Mouse (Mus musculus) ovary, postnatal 14 days (tissue): ENCODE results near the gene Plekha4.
"Not testable (repeated sequence)": the region's sequence is repeated elsewhere in the genome, so short reads cannot be mapped to it uniquely, and the experiment has no call there.

Experiments used
- DNase-seq: peaks from one replicate; pipeline ENCODE4 v3.0.0; 2022; ENCODE audit warnings: low spot score

Plekha4 gene

DNA sequence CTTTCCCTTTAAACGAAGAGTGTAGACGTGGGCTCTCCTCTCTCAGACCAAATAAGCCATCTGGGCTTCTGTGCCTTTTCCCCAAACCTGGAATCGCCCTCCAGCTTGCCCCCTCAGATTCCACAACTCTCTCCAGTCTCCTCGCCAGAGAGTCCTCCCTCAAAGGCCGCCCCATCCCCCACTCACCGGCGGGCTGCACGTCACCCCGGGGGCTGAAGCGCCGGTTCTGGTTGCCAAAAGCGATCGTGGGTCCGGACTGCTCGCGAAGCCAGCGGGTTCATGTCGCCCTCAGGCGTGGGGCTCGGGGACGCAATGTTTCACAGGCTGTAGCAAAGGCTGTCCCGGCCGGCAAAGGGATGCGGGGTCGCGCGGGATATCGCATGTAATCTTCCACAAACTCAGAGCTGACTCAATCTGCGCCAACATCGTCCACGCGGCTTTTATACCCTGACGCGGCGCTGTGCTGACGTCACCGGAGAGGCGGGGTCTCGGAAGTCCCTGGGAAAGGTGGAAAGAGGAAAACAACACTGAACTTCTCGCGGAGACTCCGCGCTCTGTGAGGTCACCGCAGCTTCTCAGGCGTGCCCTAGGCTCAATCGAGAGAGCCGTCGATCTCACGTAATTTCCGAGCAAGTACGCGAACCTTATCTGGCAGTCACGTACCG, at the start of gene Plekha4, which contains the start of gene Ppp1r15a:
TSS of gene Plekha4 (plus strand) at position 522 of the 665 bp plus-strand sequence.
TSS of gene Ppp1r15a (minus strand) at position 460 of the 665 bp plus-strand sequence.
- DNase-seq, result peak; percentile 97

DNA sequence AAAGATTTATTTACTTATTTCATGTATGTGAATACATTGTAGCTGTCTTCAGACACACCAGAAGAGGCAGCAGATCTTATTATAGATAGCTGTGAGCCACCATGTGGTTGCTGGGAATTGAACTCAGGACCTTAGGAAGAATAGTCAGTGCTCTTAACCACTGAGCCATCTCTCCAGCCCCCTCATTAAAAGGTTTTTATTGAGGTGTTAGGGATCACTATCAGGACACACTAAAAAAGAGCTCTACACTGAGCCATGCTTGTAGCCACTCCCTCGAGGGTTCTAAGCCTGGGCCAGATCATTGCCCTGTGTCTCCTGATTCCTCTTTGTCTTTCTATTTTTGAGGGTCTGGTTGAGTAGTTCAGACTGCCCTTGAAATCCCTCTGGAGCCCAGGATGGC, 49.7 kb upstream of the Plekha4 start:
- DNase-seq, result no peak

DNA sequence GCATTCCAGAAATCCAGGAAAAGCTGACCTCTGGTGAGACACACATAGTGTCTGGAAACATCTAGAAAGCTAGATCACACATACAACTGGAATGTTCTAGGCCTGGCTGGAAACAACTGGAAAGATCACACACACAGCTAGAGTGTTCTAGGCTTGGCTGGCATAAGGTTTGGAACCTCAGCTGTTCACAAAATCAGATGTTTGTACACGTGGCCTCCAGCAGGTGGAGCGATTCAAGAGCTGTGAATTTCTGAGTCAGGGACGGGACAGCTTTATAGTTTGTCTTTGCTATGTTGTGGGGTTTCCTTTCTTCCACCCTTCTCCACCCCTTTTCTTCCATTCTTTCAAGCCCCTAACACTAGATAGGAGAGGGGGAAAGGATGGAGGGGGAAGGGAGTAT, 49.1 kb upstream of the Plekha4 start:
- DNase-seq, result no peak

DNA sequence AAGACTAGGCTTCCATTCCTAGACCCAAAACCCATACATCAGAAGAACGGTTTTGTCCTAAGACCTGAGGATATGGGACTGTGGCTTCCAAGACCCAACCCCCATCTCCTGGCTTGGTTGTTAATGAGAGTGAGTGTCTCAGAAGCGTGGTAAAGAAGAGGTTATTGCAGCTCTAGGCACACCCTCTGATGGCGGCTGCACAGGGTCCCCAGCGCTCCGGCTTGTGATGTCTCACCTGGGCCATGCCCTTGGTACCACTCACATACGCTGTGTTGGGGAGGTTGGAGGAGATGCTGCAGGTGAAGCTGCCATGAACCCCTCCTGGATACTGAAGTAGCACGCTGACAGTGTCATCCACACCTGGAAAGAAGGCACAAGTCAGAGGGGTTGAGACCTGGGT, 47.4 kb upstream of the Plekha4 start:
- DNase-seq, result no peak

DNA sequence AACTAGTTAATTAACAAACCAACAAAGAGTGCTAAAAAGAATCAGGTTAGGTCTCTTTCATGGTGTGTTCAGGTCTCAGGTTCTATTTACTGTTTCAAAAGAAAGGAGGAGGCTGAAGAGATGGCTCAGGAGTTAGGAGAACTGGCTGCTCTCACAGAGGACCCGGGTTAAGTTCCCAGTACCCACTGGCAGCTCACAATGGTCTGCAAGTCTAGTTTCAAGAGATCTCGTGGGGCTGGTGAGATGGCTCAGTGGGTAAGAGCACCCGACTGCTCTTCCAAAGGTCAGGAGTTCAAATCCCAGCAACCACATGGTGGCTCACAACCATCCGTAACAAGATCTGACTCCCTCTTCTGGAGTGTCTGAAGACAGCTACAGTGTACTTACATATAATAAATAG, 45.8 kb upstream of the Plekha4 start:
- not testable (repeated sequence) for DNase-seq

DNA sequence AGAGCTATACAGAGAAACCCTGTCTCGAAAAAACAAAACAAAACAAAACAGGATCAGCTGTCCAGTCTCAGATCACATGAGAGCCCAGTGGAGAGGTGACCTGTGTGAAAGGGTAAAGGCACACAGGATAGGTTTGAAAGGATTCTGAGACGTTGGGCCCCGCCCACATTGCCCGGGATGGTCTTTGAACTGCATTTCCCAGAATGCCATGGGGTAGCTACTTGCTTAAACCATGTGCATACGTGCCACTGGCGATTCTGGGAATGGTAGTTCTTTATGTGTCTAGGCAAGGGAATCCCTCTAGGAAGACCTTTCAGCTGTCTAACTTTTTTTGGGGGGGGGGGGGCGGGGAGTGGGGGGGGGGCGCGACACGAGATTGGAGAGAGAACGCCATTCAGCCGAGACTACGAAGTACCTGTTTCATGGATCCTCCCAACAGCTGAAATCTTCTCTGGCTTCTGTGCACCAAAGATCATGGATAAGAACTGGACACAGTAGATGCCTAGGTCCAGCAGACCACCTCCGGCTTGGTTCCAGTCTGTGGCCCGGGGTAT, 44.7 kb upstream of the Plekha4 start, which contains the start of gene Tulp2:
TSS of gene Tulp2 (plus strand) at position 504 of the 554 bp plus-strand sequence.
- DNase-seq, result no peak

DNA sequence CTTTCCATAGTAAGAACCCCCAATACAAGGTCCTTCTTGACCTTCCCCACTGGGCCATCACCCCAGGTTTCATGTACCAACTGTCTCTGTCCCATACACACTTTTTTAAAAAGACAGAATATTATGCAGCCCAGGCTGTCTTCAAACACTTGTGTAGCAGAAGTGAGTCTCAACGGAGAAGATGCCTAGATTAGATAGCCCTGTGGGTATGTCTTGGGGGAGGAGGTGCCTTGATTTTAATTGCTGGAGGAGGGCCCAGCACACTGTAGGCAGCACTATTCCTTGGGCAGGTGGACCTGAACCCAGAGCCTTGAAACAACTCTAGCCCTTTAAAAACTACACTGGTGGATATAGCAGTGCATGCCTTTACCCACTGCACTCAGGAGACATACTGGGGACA, 44.0 kb upstream of the Plekha4 start:
- no peak for DNase-seq

DNA sequence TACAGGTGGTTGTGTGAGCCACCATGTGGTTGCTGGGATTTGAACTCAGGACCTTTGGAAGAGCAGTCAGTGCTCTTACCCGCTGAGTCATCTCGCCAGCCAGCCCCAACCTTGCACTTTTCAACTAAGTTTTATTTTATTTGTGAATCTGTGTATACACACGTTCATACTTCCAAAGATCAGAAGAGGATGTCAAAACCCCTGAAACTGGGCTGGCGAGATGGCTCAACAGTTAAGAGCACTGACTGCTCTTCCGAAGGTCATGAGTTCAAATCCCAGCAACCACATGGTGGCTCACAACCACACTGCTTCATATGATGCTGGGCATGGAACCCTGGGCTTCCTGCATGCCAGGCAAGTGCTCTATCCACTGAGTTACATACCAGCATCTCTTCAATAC, 41.1 kb upstream of the Plekha4 start:
- not testable (repeated sequence) for DNase-seq

DNA sequence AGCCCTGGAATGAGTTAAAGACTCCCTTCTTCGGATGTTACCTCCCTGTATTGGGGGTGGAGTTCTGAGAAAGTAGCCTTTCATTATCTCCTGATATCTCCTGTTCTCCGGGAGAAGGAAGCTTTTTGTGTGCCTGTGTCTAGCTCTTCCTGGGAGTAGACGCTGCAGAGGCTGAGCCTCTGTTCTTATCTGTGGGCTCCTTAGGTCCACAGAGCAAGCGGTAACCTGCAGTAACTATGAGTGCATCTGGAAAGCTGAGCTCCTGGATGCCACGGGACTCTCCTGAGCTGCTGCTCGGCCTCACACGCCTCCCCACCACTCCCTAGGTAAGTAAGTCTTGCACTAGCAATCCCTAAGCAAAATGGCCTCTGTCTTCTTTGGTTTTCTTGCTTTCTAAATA, 40.0 kb upstream of the Plekha4 start:
- DNase-seq, result no peak

DNA sequence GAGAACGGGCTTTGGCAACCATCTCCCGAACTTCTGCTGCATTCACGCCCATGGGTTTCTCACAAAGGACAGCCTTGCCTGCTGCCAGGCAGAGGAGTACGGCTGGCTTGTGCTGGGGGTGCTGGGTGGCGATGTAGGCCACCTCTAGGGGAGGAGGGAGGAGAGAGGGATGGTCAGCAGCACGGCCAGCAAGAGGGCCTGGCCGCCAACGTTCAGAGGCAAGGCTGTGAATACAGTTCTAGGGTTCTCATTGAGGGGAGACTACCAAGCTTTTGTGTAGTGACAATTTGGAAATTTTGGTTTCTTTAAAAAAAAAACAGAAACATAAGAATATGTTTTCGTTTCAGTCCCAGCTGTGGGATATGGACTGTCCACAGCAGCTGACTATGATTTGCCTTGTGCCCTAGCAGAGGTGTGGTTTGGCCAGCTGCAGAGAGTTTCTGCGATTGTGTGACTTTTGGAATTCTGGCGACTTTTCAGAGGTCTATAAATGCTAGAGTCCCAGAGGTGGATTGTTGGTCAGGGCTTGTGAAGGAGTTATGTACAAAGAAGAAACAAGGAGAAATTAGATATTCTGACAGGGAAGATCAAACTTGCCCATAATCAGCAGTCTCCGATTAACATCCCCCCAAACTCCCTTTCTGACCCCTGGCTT, 39.2 kb upstream of the Plekha4 start, which contains the start of gene Gm45808:
TSS of gene Gm45808 (minus strand) at position 51 of the 655 bp plus-strand sequence.
- no peak for DNase-seq

DNA sequence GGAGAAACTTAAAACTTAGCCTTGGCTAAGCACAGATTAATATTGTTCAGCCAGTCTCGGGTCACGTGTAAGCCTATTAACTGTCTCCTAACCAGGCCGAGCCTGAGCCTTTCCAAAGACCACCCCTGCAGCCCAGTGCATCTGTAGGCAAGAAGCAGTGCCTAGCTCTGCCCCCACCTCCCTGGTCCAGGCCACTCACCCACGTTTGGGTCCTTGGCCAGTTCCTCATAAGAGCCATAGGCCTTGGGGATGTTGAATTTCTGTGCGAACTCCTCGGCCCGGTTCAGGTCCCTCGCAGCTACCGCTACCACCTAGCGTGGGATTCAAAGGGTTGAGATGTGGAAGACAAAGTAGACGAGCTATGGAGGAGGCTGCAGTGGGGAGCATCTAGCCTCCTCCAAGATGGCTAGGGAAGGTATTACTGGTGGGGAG, 38.3 kb upstream of the Plekha4 start:
- DNase-seq, result no peak

DNA sequence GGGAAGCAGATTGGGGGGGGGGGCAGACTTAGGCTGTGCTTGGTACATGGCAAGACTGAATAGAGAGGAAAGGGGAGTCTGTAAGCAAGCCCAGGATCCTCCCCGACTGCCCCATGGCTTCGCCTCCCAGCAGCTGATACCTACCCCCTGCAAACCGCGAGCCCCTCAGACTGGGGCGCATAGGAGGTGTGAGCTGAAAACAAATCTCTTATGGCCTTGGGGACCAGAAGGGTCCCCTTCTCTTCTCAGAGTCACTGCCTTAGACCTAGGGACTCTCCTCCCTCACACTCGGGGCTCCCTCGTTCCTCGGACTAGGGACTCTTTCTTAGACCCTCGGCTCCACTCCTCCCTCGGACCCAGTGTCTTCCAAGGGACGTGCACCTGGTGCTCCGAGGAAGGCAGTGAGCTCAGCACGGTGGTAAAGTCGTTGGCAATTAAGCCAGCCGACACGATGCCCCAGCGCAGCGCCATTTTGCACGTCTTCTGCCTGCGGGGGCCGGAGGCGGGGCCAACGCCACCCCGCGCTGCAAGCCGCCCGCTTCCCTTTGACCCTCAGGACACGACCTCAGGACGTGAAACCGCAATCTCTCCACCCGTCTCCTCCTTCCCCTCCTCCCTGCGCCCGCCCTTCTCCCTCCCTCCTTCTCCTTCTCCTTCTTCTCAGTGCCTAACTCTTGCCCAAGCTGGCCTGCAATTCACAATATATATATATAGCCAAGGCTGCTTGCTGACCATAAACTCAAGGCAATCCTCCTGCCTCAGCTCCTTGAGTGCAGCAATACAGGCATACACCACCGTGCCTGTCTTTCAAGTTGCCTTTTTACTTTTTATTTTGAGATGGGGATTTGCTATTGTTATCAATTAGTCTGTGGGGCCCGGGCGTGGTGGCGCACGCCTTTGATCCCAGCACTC, 37.6 kb upstream of the Plekha4 start, which contains the start of gene Dhdh:
TSS of gene Dhdh (minus strand) at position 513 of the 912 bp plus-strand sequence.
- peak; percentile 56 for DNase-seq

DNA sequence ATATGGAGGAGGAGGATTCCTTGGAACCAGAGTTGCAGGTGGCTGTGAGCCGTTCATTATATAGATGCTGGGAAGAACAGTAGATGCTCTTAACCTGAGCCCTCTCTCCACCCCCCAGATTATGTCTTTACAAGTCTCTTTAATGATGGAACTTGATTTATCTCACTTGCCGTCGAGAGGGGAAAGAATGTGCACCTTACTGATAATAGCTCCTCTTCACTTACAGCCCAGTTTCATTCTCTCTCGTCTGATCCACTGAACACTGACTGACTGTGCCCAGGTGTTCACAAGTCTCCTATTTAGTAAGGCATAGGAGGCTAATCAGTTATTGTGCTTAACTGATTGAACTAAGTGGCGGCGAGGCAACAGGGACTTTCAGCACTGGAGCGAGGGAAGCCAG, 36.6 kb upstream of the Plekha4 start:
- no peak for DNase-seq

DNA sequence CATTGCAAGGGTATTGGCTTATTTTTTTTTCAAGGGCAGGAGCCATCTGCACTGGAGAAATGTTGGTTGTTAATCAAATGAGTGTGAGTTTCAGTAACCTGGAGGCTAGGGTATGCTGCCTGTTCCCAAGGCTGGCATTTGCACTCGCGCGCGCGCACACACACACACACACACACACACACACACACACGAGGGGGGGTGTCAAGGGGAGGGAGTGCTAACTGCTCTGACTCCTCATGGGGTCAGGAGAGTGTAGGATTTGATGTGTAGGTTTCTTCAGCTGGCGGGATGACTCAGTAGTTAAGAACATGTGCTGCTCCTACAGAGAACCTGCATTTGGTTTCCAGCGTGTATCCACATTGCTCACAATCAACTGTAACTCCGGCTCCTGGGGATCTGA, 35.3 kb upstream of the Plekha4 start:
- DNase-seq, result no peak

DNA sequence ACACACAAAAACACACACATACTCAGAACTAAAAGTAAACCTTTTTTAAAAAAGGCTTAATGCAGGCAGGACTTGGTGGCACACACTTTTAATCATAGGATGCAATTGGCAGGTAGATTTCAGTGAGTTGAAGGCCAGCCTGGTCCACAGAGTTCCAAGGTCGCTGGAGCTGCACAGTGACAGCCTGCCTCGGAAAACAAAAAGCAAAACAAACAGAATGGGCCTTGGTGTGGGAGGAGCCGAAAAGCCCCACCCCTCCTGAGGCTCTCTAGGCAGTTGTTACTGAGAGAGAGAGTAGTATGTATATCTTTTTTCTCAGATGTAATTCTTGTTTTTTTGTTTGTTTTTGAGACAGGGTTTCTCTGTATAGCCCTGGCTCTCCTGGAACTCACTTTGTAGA, 34.9 kb upstream of the Plekha4 start:
- DNase-seq, result no peak

DNA sequence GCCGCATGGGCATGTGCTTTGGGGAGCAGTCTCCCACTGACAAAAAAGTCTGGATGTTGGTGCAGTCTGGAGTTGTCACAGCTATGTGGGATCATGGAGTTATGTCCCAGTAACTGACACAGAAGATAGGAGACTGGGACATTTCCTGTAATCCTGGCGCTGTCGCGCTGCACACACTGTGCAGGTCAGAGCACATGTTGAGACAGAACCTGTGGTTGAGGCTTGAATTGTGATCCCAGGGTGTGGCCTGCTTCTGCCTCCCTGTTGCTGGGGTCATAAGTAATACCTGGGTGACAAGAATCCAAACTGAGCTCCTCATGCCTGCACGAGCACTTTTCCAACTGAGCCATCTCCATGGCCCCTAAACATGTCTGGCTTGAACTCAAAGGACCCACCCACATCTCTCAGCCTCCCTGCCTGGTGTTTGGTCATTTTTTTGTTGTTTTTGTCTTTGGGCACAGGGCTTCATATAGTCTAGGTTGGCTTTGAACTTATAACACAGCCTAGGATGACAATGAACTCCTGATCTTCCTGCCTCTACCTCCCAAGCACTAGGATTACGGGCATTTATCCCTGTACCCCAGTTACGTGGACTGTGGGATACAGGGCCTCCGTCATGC, 33.8 kb upstream of the Plekha4 start:
- DNase-seq, result no peak

DNA sequence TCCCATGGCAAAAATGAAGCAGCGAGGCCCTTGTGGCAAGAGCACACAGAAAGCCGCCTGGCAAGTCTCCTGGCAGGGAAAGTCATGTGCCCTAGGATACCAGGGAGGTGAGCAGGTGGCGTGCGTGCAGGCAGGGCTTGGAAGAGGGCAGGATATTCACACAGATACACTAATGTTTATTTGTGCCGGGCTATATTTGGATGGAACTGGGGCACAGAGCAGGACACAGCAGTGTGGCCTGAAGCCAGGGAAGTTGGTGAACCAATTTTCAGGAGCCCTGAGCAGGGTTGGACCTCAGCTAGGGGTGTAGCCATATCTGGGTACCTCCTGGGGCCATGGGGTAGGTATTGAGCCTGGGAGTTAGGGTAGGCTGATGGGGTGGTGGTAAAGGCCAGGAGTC, 33.2 kb upstream of the Plekha4 start:
- DNase-seq, result no peak

DNA sequence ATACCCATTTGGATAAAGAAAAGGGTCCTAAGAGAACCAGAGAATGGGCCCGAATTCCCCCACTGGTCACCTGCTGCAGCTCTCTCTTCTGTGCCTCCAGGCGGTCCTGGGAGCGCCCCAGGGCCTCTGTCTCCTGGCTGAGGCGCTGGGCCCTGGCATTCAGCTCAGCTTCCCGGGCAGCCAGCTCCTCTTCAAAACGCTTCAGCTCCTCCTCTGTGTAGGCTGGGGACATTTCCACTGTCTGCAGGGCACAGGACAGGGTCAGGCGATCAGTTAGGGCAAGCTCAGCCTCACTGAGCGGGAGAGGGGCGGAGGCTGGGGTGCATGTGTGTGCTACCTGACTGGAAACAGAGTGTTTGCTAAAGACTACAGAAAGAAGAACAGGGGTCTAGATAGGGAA, 31.6 kb upstream of the Plekha4 start:
- DNase-seq, result no peak

DNA sequence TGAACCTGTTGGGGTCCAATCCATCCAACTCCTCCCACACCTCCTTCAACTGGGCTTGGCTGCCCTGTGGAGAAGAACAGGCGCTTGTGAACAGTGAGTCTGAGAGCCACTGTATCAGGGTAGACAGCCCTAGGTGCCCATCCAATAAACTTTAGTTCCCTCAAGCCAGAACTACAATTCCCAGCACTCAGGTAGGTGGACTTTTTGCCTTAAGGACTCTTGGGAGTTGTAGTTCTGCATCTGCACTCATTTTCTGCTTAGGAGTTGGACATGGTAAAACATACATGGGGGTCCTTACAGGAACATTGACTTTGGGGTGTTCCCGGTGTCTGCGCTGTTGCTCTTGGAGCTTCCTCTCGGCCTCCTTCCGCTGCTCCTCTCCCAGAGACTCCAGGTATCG, 27.7 kb upstream of the Plekha4 start:
- DNase-seq, result no peak

DNA sequence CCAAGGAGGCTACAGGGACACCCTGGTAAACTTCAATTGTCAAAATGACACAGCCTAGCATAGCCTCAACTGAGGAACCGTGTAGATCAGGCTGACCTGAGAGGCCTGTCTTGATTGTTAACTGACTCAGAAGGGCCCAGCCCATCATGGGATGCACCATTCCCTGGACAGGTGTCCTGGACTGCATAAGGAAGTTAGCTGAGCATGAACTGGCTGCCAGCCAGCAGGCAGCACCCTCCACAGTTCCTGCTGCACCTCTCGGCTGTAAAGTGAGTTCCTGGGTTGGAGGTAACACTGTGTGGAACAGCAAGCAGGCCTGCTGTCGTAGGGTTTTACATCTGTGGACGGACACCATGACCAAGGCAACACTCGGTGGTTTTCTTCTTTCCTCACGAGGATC, 18.5 kb upstream of the Plekha4 start:
- DNase-seq, result no peak

DNA sequence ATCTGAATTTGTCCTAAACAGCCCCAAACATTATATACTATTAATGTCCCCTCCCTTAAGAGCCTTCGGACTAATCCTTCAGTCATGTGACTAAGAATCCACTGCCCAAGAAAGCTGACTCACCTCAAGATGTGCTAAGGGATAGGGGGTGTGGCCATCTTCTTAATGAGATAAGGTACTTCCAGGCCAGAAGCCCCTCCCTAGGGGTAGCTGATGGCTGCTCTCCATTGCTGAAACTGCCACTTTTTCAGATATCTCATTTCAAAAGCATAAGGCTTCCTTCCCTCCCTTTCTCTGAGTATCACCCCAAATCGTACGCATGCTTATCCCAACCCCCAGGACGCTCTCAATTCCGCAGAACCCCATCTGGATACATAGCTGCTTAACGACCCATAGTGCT, 17.6 kb upstream of the Plekha4 start:
- DNase-seq, result no peak
